Mouse (Mus musculus) bone marrow, adult 2 months (tissue): ENCODE results near the gene Anapc4. TPM values are rescaled to one million over a fixed set of nuclear protein-coding genes. Genes with fewer than 3 reads are reported as not detected.
A peak's percentile ranks its signal among the peaks of the same experiment; 100 is the strongest.

Experiments
- H3K27ac ChIP-seq: fragments of 200-500 bp; 2 replicates; pipeline ENCODE4 v1.5.1; 2012; ENCODE audit warnings: low read depth, mild to moderate bottlenecking, control low read depth, inconsistent platforms, low read length; ENCODE audit not compliant: control insufficient read depth, poor library complexity, insufficient read depth
- H3K4me1 ChIP-seq: fragments of 200-500 bp; 2 replicates; pipeline ENCODE4 v1.6.1; 2011; ENCODE audit warnings: low read length; ENCODE audit not compliant: control insufficient read depth, insufficient read depth
- H3K4me3 ChIP-seq: fragments of 200-500 bp; replicated peaks from 2 replicates; pipeline ENCODE3; 2011; ENCODE audit warnings: mild to moderate bottlenecking, low read depth, low read length, control low read depth; ENCODE audit not compliant: control insufficient read depth
- CTCF ChIP-seq: fragments of 200-500 bp; IDR thresholded peaks from 2 replicates; pipeline ENCODE4 v1.5.1; 2011; ENCODE audit warnings: low read length, control low read depth; ENCODE audit not compliant: control insufficient read depth, insufficient read depth
- POLR2A ChIP-seq: fragments of 200-500 bp; IDR thresholded peaks from 2 replicates; pipeline ENCODE4 v1.6.1; 2011; ENCODE audit warnings: low read depth, mild to moderate bottlenecking, control low read depth, low read length, borderline replicate concordance; ENCODE audit not compliant: control insufficient read depth
- WGBS: fragments of 180-500 bp; shearing (Covaris S2); methylation state at CpG from one replicate; pipeline ENCODE4 v1.1.7; 2018; 5-methylcytosine and 5-hydroxymethylcytosine counted together
- polyA plus RNA-seq: library from polyadenylated mRNA; stranded (reverse); fragments of >200 nt; gene quantifications from 2 replicates; pipeline ENCODE4 v1.2.4, GENCODE M21; 2011; ENCODE audit warnings: low replicate concordance; ENCODE audit not compliant: missing spikeins, insufficient read depth, insufficient read length

Anapc4 gene
- polyA plus RNA-seq, 1 experiment, result 82.5 TPM

DNA sequence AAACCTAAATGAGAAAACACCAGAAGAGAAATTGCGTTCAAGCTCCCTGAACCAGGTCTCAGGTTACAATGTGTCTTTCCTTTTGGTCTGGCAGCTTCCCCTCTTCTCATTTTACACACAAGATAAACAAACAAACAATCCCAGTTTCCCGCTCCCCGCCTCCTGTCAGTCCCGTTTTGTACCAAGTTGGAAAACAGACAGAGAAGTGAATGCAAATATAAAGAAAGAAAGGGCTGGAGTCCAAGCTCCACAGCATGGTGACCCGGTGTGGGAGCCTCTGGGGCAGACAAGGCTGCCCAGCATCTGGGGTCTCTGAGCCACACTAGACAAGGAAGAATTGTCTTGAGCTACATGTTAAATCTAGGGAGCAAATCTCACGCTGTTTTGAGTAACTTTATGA lies 70.9 kb downstream of the Anapc4 start:
- WGBS, result 71% methylated on average over 6 of the region's 6 CpGs
- no peak for TF ChIP-seq POLR2A
- no peak for TF ChIP-seq CTCF
- H3K27ac ChIP-seq, result no peak overlapping the region
- no peaks in the 10 kb centered on the region for H3K4me1 ChIP-seq
- no peak overlapping the region for H3K4me3 ChIP-seq

DNA sequence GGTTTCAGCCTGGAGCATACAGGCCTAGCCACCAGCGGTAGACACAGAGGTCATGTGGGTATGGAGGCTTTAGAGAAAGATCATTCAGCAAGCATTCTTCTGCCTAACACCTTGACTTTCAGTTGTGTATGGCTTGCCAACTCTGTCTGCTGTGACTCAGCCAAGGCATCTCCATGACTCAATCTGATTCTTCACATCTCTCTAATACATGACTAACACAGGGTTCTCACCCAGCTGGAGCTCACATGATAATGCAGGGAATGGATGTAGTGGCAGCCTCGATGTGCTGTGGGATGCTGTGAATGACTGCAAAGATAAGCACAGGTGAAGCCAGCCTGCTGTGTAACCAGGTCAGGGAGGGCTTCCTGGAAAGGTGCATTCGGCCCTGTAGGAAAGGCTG lies 74.4 kb downstream of the Anapc4 start:
- TF ChIP-seq POLR2A, result no peak
- no peak for TF ChIP-seq CTCF
- WGBS, result 70% methylated on average over 3 of the region's 3 CpGs
- Histone ChIP-seq H3K4me3 (no peak overlapping the region), H3K4me1 (no peaks in the 10 kb centered on the region), H3K27ac (no peak overlapping the region)

DNA sequence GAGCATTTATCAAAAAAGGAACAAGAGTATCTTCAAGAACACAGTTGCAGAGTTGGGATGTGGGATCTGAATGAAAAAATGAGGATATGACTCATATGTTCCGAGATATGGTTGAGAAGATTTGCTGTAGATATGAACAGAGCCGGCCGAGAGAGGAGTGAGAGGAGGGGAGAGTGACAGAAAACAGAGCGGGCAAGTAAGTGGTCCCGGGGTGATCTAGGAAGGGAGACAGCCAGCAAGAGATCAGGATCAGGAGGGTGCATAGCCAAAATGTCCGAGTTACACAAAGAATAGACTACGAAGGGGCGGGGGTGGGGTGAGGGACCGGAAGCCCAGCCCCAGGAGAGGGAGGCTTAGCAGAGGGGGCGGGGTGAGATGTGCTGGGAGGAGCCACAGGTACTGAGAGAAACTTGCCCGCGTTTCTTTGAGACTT lies 76.4 kb downstream of the Anapc4 start:
- WGBS, result 7% methylated on average over 12 of the region's 12 CpGs
- TF ChIP-seq CTCF, result no peak
- TF ChIP-seq POLR2A, result no peak
- Histone ChIP-seq H3K4me3 (peak overlapping the region; percentile 12), H3K4me1 (no peaks in the 10 kb centered on the region), H3K27ac (no peak overlapping the region)

DNA sequence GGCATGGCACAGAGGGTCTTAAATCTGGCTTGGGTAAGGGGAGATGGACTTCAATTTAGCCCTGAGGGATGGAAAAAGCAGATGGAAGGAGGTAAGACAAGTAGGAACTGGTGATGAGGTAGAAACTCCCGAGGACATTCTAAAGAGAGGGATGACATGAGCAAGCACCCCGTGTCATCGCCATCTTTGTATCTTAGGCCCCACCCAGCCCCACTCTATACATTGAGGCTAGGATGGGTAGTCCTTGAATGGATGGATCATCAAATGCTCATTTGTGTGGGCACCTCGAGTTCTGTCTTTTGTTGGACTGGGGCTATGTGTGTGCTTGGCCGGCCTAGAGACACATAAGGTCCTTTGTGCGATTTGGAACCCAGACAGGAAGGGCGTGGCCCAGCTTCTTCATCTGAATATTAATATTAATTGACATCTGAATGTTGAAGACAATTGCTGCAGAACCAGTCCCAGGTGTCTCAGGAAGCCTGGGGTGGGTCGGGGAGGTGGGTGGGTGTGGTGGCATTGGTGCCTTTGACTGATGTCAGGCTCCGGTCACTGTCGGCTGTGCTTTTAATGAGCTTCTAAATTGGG lies 77.6 kb downstream of the Anapc4 start:
- no peak overlapping the region for H3K27ac ChIP-seq
- WGBS, result 81% methylated on average over 10 of the region's 10 CpGs
- no peak for TF ChIP-seq POLR2A
- no peak for TF ChIP-seq CTCF
- no peaks in the 10 kb centered on the region for H3K4me1 ChIP-seq
- H3K4me3 ChIP-seq, result no peak overlapping the region

DNA sequence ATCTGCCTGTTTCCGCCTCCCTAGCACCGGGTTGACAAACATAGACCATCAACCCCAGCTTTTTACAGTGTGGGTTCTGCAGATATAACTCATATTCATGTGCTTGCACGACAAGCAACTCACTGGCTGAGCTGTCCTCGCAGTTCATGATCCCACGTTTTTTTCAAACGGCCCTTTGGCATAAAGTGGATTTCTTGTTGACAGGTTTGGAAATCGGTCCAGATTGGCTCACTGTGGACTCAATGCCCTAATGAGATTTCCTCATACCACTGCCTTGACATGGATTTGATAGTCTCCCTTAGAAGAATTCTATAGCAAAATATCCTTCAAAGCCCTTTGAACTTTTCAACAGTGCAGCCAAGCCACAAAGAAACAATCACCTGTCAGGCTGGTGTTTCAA lies 79.9 kb downstream of the Anapc4 start:
- Histone ChIP-seq H3K27ac (no peak overlapping the region), H3K4me3 (no peak overlapping the region), H3K4me1 (no peaks in the 10 kb centered on the region)
- no peak for TF ChIP-seq CTCF
- no peak for TF ChIP-seq POLR2A
- 81% methylated on average over 7 of the region's 7 CpGs for WGBS

GRCm38 (mm10) chr5:52916186-52916585 lies 82.4 kb downstream of the Anapc4 start:
- Histone ChIP-seq H3K4me3 (no peak overlapping the region), H3K27ac (no peak overlapping the region), H3K4me1 (no peaks in the 10 kb centered on the region)
- 80% methylated on average over 6 of the region's 6 CpGs for WGBS
- no peak for TF ChIP-seq CTCF
- no peak for TF ChIP-seq POLR2A

Other genes with a start within 250 kb of the Anapc4 start
- 5.1 and 8.8 TPM in 2 replicates for gene Sepsecs, start 164.3 kb upstream of the Anapc4 start, polyA plus RNA-seq
- gene Pi4k2b, start 92.4 kb upstream of the Anapc4 start, polyA plus RNA-seq, result 10.0 and 16.5 TPM in 2 replicates
- gene Zcchc4, start 58.6 kb upstream of the Anapc4 start, polyA plus RNA-seq, result 10.3 and 11.1 TPM in 2 replicates
- 0.87 TPM in 1 of 2 replicates, not detected in the other for gene Slc34a2, start 204.1 kb downstream of the Anapc4 start, polyA plus RNA-seq